Mouse (Mus musculus) lung, postnatal 4 days (tissue): ENCODE measurements around the gene Fam114a2.

Experiments used
- DNase-seq, 2 experiments: peaks; one replicate each; pipeline ENCODE4 v3.0.0; 2021

Gene Fam114a2

DNA sequence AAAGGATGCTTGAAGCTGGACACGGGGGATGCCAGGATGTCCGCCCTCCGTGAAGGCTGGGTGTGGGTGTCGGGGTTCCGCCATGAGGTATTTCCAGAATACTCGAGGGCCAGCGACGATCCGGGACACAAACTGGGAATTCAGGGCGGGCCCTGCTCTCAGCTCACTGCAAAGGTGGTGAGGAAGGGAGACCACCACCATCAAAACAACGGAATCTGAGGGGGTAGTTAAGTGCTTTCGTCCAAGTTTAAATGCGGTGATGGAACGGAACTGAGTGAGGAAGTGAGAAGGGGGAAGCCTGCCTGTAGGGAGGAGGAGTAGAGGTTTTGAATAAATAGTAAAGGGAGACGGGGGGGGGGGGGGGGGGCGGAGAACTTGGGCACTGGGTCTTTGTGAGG is 333 bp upstream of the Fam114a2 start:
- no peak for DNase-seq

DNA sequence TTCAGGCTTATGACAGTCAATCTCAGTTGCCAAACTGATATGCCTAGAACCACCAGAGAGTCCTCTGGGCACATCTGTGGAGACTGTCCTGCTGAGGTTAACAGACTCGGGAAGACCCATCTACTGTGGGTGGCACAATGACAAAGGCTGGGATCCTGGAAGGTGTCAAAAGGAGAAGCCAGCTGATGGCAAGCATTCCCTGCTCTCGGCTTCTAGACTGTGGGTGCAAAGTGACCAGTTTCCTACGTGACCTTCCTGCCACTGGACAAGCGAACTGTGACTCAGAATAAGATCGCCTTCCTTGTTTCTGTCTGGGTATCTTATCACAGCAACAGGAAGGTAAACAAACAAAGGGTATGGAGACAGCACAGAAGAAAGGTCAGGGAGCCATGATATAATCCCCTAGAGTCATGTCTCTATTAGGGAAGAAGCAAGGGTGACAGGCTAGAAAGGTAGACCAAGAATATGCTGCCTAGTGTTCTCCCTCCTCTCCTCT is 1.4 kb downstream of the Fam114a2 start:
- no peak for DNase-seq

DNA sequence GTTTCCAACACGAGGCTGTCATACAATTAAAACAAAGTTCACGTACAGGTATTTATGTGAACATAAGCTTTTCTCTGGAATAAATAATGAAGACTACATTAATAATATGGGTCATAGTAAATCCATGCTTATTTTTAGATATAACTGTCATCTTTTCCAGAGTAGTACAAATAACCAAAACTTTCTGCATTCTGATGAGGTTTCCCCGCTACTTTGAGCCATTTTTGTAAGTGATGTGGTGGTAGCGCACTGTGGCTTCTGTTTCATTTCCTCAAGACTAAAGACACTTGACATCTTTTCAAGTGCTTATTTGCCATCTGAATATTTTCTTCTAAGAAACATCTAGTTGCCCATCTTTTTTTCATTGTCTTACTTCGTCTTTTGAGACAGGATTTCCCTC is 3.2 kb downstream of the Fam114a2 start:
- DNase-seq: no peak

DNA sequence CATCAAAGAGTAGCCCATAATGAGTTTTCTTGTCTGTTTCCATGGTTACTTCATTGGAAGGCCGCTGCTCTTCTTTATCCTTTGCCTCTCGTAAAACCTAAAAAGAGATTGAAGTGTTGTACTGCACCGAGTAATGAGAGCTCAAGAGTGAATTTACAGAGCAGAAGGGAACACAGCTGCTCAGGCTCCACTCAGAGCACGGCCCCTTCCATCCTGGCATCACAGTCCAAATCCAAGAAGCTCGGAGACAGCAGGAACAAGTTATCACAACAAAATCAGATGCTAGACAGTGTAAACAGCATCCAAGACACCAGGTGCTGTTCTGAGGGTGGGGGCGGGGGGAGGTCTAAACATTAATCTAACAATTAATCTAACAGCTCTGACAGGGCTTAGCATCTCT is 11.5 kb downstream of the Fam114a2 start:
- no peak for DNase-seq

DNA sequence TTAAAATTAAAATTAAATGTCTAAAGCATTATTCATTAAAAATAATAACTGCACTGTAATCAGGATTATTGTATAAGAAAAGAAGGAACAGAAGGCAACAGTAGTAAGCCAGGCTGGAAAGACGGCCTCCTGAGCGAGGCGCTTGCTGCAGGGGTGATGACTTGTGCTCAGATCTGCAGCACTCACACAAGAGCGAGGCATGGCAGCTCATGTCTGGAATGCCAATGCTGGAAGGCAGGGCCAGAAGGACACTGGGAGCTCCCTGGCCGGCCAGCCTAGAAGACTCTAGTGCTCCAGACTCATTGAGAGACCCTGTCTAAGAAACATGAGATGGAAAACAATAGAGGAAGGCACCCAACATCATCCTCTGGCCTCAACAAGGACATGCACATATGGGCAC is 15.3 kb downstream of the Fam114a2 start:
- DNase-seq: no peak

DNA sequence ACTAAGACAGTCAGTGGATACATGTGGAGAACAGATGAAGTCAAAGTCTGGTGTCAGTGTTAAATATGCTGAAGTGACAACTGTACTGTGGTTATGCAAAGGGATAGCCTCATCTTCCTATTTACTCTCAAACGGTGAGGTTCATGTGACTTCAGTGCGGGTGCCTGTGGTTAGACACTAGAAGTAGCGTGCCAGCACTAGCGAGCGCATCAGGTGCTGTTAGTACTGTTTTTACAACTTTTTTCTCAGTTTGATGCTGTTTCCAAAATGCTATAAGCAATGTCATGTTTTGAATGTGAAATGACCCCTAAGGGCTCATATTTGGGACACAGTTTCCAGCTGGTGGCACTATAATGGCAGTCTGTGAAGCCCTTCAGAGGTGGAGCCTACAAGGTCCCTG is 20.2 kb downstream of the Fam114a2 start:
- DNase-seq: no peak

DNA sequence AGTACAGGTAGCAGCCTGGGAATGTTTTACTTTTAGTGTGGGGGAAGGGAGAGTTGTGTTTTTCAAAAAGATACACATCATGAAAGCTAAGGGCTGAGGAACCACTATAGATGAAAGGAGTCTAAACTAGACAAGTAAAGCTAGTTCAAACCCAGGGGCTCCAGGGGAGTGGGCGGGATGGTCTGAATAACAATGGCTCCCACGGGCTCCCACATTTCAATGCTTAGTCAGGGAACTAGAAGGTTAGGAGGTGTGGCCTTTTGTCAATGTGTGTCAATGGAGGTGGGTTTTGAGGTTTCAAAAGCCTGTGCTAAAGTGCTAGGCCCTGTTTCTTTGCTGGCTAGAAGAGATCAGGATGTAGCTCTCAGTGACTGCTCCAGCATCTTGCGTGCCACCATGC is 20.7 kb downstream of the Fam114a2 start:
- no peak for DNase-seq

DNA sequence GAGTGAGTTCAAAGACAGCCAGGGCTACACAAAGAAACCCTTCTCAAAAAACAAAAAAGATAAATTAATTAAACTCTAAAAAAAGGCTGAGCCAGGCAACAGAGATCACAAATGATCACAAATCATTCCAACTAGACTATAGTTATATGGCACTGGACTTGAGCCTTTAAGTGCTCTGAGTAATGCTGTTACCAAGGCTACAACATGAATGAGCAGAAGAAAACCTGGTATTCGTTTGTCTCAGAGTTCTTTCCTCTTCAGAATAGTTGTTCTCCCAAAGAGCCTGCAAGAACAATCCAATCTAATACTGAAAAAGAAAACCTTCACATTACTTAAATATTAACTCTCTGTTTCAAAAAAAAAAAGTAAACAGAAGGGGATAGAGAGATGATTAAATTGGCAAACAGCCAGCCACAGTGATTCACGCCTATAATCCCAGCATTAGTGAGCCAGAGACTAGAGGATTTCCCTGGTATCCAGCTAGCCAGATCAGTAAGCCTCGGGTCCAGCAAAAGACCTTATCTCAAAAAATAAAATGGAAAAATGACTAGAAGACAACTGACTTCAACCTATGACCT is 21.9 kb downstream of the Fam114a2 start:
- DNase-seq: no peak

DNA sequence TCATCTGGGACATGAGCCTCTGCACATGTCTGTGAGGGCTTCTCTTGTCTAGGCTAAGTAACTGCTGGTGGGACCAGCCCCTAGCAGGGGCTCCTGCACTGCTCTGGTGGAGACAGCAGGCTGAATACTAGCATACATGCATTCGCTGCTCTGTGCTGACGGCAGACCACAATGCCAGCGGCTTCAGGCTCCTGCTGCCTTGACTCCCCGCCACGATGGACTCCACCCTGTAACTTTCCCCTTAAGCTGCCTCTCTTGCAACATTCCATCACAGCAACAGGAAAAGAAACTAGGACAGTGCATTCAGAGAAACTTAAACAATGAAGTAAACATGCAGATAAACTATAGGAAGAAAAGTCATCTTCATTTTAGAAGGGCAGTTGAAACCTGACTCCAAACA is 30.0 kb downstream of the Fam114a2 start:
- DNase-seq: no peak

DNA sequence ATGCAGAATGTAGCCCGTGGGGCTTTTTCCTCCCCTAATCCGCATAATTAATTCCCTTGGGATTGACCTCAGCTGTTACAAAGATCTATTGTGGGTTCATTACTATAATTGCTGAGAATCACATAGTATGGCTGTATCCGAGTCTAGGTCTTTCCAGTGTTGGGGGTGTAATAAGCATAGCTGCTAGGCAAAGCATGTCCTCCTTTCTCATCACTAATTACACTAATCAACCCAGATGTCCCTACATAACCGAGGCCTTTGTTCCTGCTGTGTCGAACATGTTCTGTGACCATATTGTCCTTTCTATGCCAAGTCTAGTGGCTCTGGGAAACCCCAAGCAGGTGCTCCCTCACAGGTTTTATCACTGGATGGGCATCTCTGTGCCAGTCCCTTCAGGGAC is 40.3 kb downstream of the Fam114a2 start:
- DNase-seq: no peak

DNA sequence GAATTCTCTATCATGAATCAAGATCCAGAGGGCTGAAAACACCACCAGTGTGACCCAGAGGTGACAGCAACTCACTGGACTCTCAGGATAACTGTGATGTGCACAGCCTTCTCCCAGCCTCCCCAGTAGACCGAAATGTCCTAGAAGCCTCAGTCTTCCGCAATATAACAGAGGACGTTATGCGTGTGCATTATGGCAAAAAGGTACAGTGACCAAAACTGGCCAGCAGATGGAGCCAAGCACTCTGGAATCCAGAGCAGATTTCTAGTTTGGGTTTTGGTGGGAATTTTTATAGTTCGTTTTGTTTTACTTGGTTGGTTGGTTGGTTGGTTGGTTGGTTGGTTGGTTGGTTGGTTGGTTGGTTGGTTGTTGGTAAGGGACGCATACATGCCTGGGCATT is 43.3 kb downstream of the Fam114a2 start:
- DNase-seq: peak in 1 of 2 experiments; percentile 60

DNA sequence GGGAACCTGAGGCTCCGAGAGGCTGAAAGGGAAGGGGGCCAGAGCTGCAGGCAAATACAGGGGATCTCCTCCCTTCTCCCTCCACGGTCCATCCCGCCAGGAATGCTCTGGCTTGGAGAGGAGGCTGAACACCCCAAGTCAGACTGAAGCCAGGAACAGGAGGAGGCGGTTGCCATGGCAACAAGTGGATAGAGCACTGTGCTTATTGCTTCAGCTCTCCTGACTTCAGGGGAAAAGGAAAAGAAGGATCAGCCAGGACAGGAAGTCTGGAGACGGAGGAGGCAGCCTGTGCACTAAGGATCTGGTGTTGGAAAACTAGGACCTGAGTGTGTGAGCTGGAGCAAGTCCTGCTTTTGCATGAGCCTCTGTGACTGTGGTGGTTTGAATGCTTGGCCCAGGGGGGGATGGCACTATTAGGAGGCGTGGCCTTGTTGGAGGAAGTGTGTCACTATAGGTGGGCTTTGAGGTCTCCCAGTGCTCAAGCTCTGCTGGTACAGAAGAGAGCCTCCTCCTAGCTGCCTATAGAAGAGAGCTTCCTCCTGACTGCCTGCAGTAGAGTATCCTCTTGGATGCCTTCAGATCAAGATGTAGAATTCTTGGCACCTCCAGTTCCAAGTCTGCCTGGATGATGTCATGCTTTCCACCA is 44.0 kb downstream of the Fam114a2 start:
- no peak for DNase-seq

DNA sequence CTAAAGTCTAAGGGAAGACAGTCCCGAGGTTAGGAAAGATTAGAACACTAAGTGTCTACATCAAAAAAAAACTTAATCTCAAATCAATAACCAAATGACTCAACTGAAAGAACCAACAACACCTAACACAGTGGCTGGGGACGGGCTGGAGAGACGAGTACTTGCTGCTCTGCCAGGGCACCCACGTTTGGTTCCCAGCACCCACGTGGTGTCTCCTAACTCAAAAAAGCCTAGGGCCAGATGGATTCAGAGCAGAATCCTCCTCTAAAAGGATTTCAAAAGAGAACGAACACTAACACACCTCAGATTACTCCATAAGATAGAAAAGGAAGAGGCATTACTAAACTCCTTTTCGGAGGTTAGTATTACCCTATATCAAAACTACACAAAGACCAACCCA is 47.4 kb downstream of the Fam114a2 start:
- no peak for DNase-seq

DNA sequence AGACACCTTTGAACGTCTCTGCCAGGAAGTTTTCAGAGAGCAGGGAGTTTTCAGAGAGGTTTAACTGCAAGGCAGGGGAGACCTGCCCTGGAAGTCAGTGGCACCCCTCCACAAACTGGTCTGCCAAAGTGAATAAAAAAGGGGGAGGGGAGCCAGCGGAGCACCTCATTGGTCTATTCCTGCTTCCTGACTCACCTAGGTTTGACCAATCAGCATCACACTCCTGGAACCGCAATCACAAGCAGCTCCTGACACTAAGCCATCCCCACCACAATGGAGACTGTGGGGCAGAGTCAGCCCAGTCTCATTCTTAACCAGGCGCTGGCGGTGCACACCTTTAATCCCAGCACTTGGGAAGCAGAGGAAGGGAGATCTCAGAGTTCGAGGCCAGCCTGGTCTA is 48.4 kb downstream of the Fam114a2 start:
- no peak for DNase-seq

DNA sequence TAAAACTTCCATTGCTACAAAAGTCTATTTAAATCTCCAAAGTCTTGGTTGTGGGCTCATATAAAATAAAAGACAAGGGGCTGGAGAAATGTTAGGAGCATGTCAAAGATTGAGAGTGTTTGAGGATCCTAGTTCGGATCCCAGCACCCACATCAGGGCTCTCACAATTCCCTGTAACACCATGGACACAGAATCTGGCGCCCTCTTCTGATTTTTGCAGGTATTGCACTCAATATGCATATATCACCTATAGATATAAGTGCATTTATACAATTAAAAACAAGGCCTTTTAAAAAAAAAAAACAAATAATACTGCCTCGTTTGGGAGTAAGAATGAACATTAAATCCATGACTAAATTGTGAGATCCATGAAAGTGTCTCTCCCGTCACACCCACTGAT is 49.7 kb downstream of the Fam114a2 start:
- no peak for DNase-seq

DNA sequence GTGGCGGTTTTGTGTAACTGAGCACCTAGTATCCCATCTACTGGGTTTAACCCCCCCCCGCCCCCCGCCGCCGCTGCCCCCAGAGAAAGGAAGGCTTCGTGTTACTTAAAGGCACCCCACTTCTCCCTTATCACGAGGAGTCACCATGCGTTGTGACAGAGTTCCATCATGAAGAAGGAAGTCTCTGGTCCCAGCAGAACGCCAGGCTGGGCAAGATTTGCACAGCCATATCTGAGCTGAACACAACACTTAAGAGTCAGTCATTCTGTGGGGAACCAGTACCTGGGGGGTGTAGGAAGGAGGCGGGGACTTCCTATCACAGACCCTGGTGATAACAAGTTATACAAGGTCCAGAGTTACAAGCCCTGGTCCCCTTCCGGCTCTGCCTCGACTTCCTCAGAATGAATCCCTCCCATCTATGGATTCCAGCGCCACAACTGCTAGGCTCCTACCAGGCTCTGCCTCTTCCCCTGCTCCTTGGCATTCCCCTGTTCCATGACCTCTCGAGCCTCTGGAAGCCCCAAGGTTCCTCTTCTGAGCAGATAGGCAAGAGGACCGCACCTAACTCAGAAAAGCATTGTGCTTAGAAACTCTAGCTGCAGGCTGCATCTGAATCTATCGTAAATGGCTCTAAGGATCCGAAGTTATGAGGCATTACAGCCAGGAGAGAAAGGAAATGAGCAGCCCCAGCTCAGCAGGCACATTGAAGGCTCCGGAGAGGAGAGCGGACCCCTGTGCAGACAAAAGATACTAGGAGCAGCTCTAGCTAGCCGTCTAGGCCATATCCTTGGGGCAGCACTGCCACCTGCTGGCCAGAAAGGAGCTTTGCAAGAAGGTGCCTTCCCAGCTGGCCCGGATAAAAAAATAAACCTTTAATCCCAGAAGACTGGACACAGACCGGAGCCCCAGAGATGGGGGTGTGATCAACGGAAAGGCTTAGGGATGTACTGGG is 51.0 kb downstream of the Fam114a2 start:
- DNase-seq: peak; percentile 68

DNA sequence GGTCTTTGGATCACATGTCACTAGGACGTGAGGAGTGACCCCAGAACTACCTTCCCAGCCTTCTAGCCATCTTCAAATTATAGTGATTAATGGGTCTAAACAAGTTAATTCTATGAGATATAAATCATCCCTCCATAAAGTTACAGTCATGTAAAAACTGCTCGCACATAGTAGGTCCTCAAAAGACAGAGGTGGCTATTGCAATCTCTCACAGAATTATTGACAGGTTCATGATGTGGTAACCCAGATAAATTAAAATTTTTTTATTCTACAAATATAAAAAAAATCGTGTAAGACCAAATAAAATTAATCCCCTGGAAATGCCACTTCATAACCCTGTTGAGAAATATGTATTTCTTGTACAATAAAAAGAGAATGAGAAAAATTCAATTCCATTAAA is 52.6 kb downstream of the Fam114a2 start:
- no peak for DNase-seq

DNA sequence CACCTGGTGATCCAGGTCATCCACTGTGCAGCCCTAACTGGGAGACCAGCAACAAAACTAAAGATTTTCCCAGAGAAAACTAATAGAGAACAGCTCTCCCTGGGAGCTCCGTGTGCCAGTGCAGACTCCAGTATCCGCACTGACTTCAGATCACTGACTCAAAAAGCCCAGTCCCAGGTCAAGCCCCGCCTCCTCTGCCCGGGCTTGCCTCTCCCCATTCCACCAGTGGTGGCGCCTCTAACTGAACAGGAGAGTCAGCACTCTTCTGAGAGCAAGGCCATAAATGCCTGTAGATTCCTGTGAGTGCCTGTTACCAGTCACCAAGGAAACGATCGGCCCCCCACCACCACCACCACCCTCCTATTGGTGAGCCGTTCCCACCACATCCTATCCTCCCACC is 53.4 kb downstream of the Fam114a2 start:
- no peak for DNase-seq

DNA sequence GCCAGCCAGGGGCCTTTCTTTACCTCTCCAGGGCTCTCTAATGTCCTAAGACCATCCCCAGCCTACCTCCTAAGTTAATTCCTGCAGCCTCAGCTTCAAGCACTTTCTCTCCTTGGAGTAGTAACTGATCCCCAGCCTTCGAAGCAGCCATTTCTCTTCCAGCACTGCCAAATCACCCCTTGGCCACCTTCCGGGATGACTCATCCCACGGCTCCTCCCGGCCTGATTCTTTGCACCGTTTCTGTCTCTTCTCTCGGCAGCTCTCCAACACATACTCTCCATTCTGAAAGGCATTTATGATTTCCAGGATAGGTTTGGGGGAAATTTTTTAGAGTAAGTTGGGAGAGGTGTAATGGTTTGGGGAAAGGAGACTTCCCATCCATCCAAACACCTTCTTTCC is 58.7 kb downstream of the Fam114a2 start:
- DNase-seq: no peak

DNA sequence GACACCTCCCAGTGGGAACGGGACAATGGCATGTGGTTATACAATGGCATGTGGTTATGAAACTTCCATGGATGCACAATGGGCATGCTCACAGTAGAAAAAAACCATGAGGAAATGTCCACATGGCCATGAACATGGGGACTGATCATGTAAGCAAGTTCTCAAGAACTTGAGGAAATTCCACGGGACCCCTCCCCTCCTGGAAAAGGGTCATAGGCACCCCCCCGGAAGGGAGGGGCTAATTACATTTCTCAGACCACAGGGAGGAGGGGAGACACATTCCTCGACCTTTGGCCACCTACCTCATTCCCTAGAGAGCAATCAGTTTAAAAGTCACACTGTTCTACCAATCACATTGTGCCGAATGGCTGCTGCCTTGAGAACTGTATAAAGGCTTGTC is 64.0 kb downstream of the Fam114a2 start:
- no peak for DNase-seq

DNA sequence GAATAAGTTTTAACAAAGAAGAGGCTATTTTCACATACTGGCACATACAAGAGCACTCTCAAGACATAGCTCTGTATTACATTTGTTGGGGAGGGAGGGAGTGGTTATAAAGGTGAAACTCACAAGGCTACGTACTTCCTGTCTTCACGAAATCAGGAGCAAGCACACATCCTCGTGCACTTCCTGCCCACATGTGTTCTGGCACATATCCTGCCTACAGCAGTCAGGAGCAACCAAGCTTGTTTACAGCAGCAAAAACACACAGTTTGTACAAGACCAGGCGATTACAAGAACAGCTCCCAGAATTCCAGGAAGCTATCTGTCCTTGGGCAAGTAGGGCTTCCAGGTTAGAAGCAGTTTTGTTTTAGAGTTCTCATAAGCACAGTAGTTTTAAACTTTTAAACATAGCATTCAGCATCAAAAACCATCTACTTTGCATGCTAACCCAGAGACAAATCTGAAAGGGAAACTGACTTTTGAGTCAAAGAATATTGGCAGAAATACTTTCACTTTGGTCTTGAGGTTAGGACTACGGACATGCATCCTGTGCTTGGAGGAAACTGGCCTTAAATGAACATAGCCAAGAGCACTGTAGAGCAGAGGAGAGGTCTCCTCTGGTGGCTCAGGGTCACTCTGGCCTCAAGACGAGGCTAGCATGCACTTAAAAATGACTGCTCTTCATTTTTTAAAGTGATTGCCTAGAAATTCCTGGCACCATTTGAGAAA is 73.0 kb downstream of the Fam114a2 start:
- peak; percentile 8 to 47 for DNase-seq

DNA sequence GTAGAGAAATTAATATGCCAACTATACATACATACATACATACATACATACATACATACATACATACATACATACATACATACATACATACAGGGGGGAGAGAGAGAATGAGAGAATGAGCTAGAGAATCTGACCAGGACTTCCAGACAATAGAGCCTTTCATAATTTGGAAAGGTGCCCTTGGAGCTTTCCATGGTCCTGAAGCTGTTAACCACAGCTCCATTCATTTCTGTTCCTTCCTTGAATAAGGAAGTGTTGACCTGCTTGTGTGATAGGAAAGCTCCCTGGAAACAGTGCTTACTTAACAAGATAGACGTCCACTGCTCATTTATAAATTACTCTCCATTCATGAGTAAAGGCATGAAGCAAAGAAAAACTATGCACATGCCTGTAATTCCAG is 84.3 kb downstream of the Fam114a2 start:
- DNase-seq: peak in 1 of 2 experiments; percentile 32
